Mouse (Mus musculus): ENCODE data around the gene Kmt2e. TPM values are rescaled to one million over a fixed set of nuclear protein-coding genes. Genes with fewer than 3 reads are reported as not detected.
"Not testable (repeated sequence)": the region's sequence is repeated elsewhere in the genome, so short reads cannot be mapped to it uniquely, and the experiment has no call there.

Gene Kmt2e
- polyA plus RNA-seq, 2 experiments, result 8.0 to 24.7 TPM

GRCm38 (mm10) chr5:23453561-23453960 is 19.3 kb downstream of the Kmt2e start:
- H3K4me1 ChIP-seq (replicated peaks; ENCODE audit: control insufficient read depth in 2 of 2, insufficient read depth in 2 of 2, low read length in 1 of 2); H3K27me3 ChIP-seq (ENCODE audit: control insufficient read depth, insufficient read depth, low read length); ATAC-seq (ENCODE audit: insufficient read depth); H3K9ac ChIP-seq (replicated peaks); H3K4me3 ChIP-seq (ENCODE audit: insufficient read depth in 1 of 2, low read depth in 2 of 2, low read length in 2 of 2); H3K4me2 ChIP-seq (ENCODE audit: low read depth); H3K27ac ChIP-seq; DNase-seq (ENCODE audit: low read depth in 3 of 3, low spot score in 3 of 3); H3K9me3 ChIP-seq (ENCODE audit: control insufficient read depth, low read length): not testable (repeated sequence)
- TF ChIP-seq CTCF (IDR thresholded peaks at IDR 0.05; ENCODE audit: low read depth), result 0 out of 2 replicates have a peak, but pooled peaks have one; percentile 8
- 72% methylated on average over 2 of the region's 2 CpGs for WGBS (ENCODE audit: insufficient replicate concordance)
- peaks cover 18% of the 10 kb centered on the region for H3K36me3 ChIP-seq (replicated peaks; ENCODE audit: control insufficient read depth, insufficient read depth, low read depth)

- Histone ChIP-seq H3K4me1 (replicated peaks; ENCODE audit: control insufficient read depth in 2 of 2, insufficient read depth in 2 of 2, low read length in 1 of 2) (peaks cover 0 to 7% of the 10 kb centered on the region in 2 experiments; a peak in 3 of 4 replicates), H3K9ac (replicated peaks) (no peak overlapping the region), H3K4me3 (ENCODE audit: insufficient read depth in 1 of 2, low read depth in 2 of 2, low read length in 2 of 2) (no peak overlapping the region), H3K36me3 (replicated peaks; ENCODE audit: control insufficient read depth, insufficient read depth, low read depth) (peaks cover 28% of the 10 kb centered on the region), H3K9me3 (ENCODE audit: control insufficient read depth, low read length) (no peaks in the 10 kb centered on the region), H3K4me2 (ENCODE audit: low read depth) (no peak overlapping the region), H3K27me3 (ENCODE audit: control insufficient read depth, insufficient read depth, low read length) (no peaks in the 10 kb centered on the region), H3K27ac (no peak overlapping the region)
- ATAC-seq (ENCODE audit: insufficient read depth) (no peak), DNase-seq (ENCODE audit: low read depth in 3 of 3, low spot score in 3 of 3) (no peak)
- no peak for TF ChIP-seq EP300 (IDR thresholded peaks at IDR 0.05; ENCODE audit: low read depth)
- no peak for TF ChIP-seq CTCF (IDR thresholded peaks at IDR 0.05; ENCODE audit: low read depth)
- 67% methylated on average over 2 of the region's 2 CpGs for WGBS (ENCODE audit: insufficient replicate concordance)
Measured at GRCm38 (mm10) chr5:23461688-23462087, 27.4 kb downstream of the Kmt2e start.

- H3K36me3 ChIP-seq (replicated peaks; ENCODE audit: control insufficient read depth, insufficient read depth, low read depth), result peaks cover 44% of the 10 kb centered on the region
- H3K4me3 ChIP-seq (ENCODE audit: insufficient read depth in 1 of 2, low read depth in 2 of 2, low read length in 2 of 2), result no peak overlapping the region
- 92% methylated on average over 3 of the region's 3 CpGs for WGBS (ENCODE audit: insufficient replicate concordance)
- DNase-seq (ENCODE audit: low read depth in 3 of 3, low spot score in 3 of 3), result no peak
- TF ChIP-seq CTCF (IDR thresholded peaks at IDR 0.05; ENCODE audit: low read depth) (no peak), EP300 (IDR thresholded peaks at IDR 0.05; ENCODE audit: low read depth) (no peak)
- no peak overlapping the region for H3K9ac ChIP-seq (replicated peaks)
- H3K9me3 ChIP-seq (ENCODE audit: control insufficient read depth, low read length), result no peaks in the 10 kb centered on the region
- H3K27me3 ChIP-seq (ENCODE audit: control insufficient read depth, insufficient read depth, low read length), result no peaks in the 10 kb centered on the region
- no peak overlapping the region for H3K4me2 ChIP-seq (ENCODE audit: low read depth)
- H3K27ac ChIP-seq, result no peak overlapping the region
- ATAC-seq (ENCODE audit: insufficient read depth), result no peak
- peaks cover 0 to 2% of the 10 kb centered on the region in 2 experiments; a peak in 3 of 4 replicates for H3K4me1 ChIP-seq (replicated peaks; ENCODE audit: control insufficient read depth in 2 of 2, insufficient read depth in 2 of 2, low read length in 1 of 2)
Measured at GRCm38 (mm10) chr5:23464247-23464646, 30.0 kb downstream of the Kmt2e start.

- Histone ChIP-seq H3K36me3 (replicated peaks; ENCODE audit: control insufficient read depth, insufficient read depth, low read depth) (peaks cover 45% of the 10 kb centered on the region), H3K27me3 (ENCODE audit: control insufficient read depth, insufficient read depth, low read length) (no peaks in the 10 kb centered on the region), H3K4me2 (ENCODE audit: low read depth) (no peak overlapping the region), H3K9me3 (ENCODE audit: control insufficient read depth, low read length) (no peaks in the 10 kb centered on the region), H3K9ac (replicated peaks) (no peak overlapping the region), H3K4me1 (replicated peaks; ENCODE audit: control insufficient read depth in 2 of 2, insufficient read depth in 2 of 2, low read length in 1 of 2) (peaks cover 0 to 2% of the 10 kb centered on the region in 2 experiments; a peak in 3 of 4 replicates), H3K27ac (no peak overlapping the region), H3K4me3 (ENCODE audit: insufficient read depth in 1 of 2, low read depth in 2 of 2, low read length in 2 of 2) (no peak overlapping the region)
- TF ChIP-seq CTCF (IDR thresholded peaks at IDR 0.05; ENCODE audit: low read depth), result no peak
- no peak for TF ChIP-seq EP300 (IDR thresholded peaks at IDR 0.05; ENCODE audit: low read depth)
- 86% methylated on average over 8 of the region's 8 CpGs for WGBS (ENCODE audit: insufficient replicate concordance)
- DNase-seq (ENCODE audit: low read depth in 3 of 3, low spot score in 3 of 3), result no peak
- no peak for ATAC-seq (ENCODE audit: insufficient read depth)
Measured at GRCm38 (mm10) chr5:23464743-23465142, 30.5 kb downstream of the Kmt2e start.

GRCm38 (mm10) chr5:23466546-23466945 is 32.3 kb downstream of the Kmt2e start:
- Histone ChIP-seq H3K4me3 (ENCODE audit: insufficient read depth in 1 of 2, low read depth in 2 of 2, low read length in 2 of 2) (no peak overlapping the region), H3K27ac (no peak overlapping the region), H3K36me3 (replicated peaks; ENCODE audit: control insufficient read depth, insufficient read depth, low read depth) (peaks cover 51% of the 10 kb centered on the region), H3K4me1 (replicated peaks; ENCODE audit: control insufficient read depth in 2 of 2, insufficient read depth in 2 of 2, low read length in 1 of 2) (no peaks in the 10 kb centered on the region), H3K27me3 (ENCODE audit: control insufficient read depth, insufficient read depth, low read length) (no peaks in the 10 kb centered on the region), H3K4me2 (ENCODE audit: low read depth) (no peak overlapping the region), H3K9me3 (ENCODE audit: control insufficient read depth, low read length) (no peaks in the 10 kb centered on the region), H3K9ac (replicated peaks) (no peak overlapping the region)
- TF ChIP-seq CTCF (IDR thresholded peaks at IDR 0.05; ENCODE audit: low read depth) (no peak), EP300 (IDR thresholded peaks at IDR 0.05; ENCODE audit: low read depth) (no peak)
- ATAC-seq (ENCODE audit: insufficient read depth) (no peak), DNase-seq (ENCODE audit: low read depth in 3 of 3, low spot score in 3 of 3) (no peak)
- 79% methylated on average over 4 of the region's 4 CpGs for WGBS (ENCODE audit: insufficient replicate concordance)
